Mouse (Mus musculus): Measurements from ENCODE around the gene Olfr641. TPM values are rescaled to one million over a fixed set of nuclear protein-coding genes. Genes with fewer than 3 reads are reported as not detected.

Olfr641 gene
- polyA plus RNA-seq, 1 experiment, result not detected

GRCm38 (mm10) chr7:104018953-104019352 lies 16.3 kb upstream of the Olfr641 start:
- TF ChIP-seq SRF (IDR thresholded peaks at IDR 0.05; ENCODE audit: control insufficient read depth, insufficient read length, low read depth), result no peak
- TF ChIP-seq USF1 (IDR thresholded peaks at IDR 0.05; ENCODE audit: low read depth), result no peak
- no peak for TF ChIP-seq MYOD1 (IDR thresholded peaks at IDR 0.05; ENCODE audit: control insufficient read depth in 1 of 3, insufficient read length in 2 of 3, low read depth in 2 of 3)
- no peak for TF ChIP-seq REST (IDR thresholded peaks at IDR 0.05; ENCODE audit: insufficient read depth, insufficient read length)
- no peak for TF ChIP-seq MYOG (IDR thresholded peaks at IDR 0.05; ENCODE audit: control insufficient read depth in 1 of 3, insufficient read depth in 1 of 3, insufficient read length in 2 of 3, low read depth in 2 of 3)
- no peak for TF ChIP-seq TCF12 (IDR thresholded peaks at IDR 0.05; ENCODE audit: insufficient read depth, poor library complexity, severe bottlenecking)
- no peak for TF ChIP-seq CEBPB (IDR thresholded peaks at IDR 0.05; ENCODE audit: insufficient read depth, poor library complexity, severe bottlenecking)
- TF ChIP-seq TCF3 (IDR thresholded peaks at IDR 0.05; ENCODE audit: insufficient read length, low read depth), result no peak
- TF ChIP-seq MAX (IDR thresholded peaks at IDR 0.05; ENCODE audit: low read depth), result no peak
- TF ChIP-seq E2F4 (IDR thresholded peaks at IDR 0.05; ENCODE audit: insufficient read depth), result no peak
- TF ChIP-seq POLR2AphosphoS2 (IDR thresholded peaks at IDR 0.05; ENCODE audit: insufficient read length, low read depth), result no peak
- TF ChIP-seq POLR2A (IDR thresholded peaks at IDR 0.05; ENCODE audit: insufficient read length, low read depth), result no peak
- Histone ChIP-seq H3K79me2 (ENCODE audit: control insufficient read depth, insufficient read depth) (no peaks in the 10 kb centered on the region), H3K27me3 (ENCODE audit: control insufficient read depth, insufficient read depth, insufficient read length) (no peaks in the 10 kb centered on the region), H3K36me3 (ENCODE audit: control insufficient read depth, insufficient read depth) (no peaks in the 10 kb centered on the region), H3ac (ENCODE audit: control insufficient read depth, insufficient read length) (no peak overlapping the region), H3K4me2 (ENCODE audit: low read depth) (no peak overlapping the region), H3K4me3 (no peak overlapping the region)

DNA sequence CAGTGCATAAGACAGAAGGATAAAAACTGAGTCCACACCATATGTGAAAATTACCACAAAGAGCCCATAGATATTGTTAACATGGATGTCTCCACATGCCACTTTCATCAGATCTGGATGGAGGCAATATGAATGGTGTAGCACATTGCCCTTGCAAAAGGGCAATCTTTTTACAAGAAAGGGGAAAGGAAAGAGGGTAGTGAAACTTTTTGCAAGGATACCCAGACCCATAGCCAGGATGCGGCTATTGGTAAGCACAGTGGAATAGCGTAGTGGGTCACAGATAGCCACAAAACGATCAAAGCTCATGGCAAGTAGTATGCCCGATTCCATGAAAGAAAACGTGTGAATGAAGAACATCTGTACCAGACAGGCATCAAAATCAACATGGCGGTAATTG lies 13.6 kb upstream of the Olfr641 start:
- Histone ChIP-seq H3K79me2 (ENCODE audit: control insufficient read depth, insufficient read depth) (no peaks in the 10 kb centered on the region), H3K27me3 (ENCODE audit: control insufficient read depth, insufficient read depth, insufficient read length) (no peaks in the 10 kb centered on the region), H3K4me3 (no peak overlapping the region), H3K36me3 (ENCODE audit: control insufficient read depth, insufficient read depth) (no peaks in the 10 kb centered on the region), H3K4me2 (ENCODE audit: low read depth) (no peak overlapping the region), H3ac (ENCODE audit: control insufficient read depth, insufficient read length) (no peak overlapping the region)
- TF ChIP-seq CEBPB (IDR thresholded peaks at IDR 0.05; ENCODE audit: insufficient read depth, poor library complexity, severe bottlenecking) (no peak), POLR2AphosphoS2 (IDR thresholded peaks at IDR 0.05; ENCODE audit: insufficient read length, low read depth) (no peak), TCF12 (IDR thresholded peaks at IDR 0.05; ENCODE audit: insufficient read depth, poor library complexity, severe bottlenecking) (no peak), E2F4 (IDR thresholded peaks at IDR 0.05; ENCODE audit: insufficient read depth) (no peak), SRF (IDR thresholded peaks at IDR 0.05; ENCODE audit: control insufficient read depth, insufficient read length, low read depth) (no peak), USF1 (IDR thresholded peaks at IDR 0.05; ENCODE audit: low read depth) (no peak), TCF3 (IDR thresholded peaks at IDR 0.05; ENCODE audit: insufficient read length, low read depth) (no peak), MYOD1 (IDR thresholded peaks at IDR 0.05; ENCODE audit: control insufficient read depth in 1 of 3, insufficient read length in 2 of 3, low read depth in 2 of 3) (no peak), MYOG (IDR thresholded peaks at IDR 0.05; ENCODE audit: control insufficient read depth in 1 of 3, insufficient read depth in 1 of 3, insufficient read length in 2 of 3, low read depth in 2 of 3) (no peak), REST (IDR thresholded peaks at IDR 0.05; ENCODE audit: insufficient read depth, insufficient read length) (no peak), MAX (IDR thresholded peaks at IDR 0.05; ENCODE audit: low read depth) (no peak), POLR2A (IDR thresholded peaks at IDR 0.05; ENCODE audit: insufficient read length, low read depth) (no peak)

DNA sequence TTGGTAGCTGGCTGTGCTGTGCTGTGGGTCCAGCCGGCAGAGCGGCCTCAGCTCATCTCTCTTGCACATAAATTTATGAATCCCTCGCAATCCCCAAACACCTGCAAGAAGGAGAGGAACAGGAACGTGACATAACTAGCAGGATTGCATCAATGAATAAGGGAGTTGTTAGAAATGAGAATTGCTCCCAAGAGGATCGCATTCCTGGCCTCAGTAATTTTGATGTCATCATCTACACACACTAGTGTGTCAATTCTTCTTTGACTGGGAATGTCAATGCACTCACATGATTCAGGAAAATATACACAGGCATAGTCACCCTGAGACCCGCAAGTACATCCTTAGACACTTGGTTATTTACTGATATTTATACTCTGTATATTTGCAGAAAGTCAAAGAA lies 9.8 kb upstream of the Olfr641 start, which contains the start of gene Olfr640:
Gene Olfr640, minus strand, starts transcription at position 101 of the 400 bp plus-strand sequence.
- TF ChIP-seq MYOG (IDR thresholded peaks at IDR 0.05; ENCODE audit: control insufficient read depth in 1 of 3, insufficient read depth in 1 of 3, insufficient read length in 2 of 3, low read depth in 2 of 3), result no peak
- no peak for TF ChIP-seq TCF12 (IDR thresholded peaks at IDR 0.05; ENCODE audit: insufficient read depth, poor library complexity, severe bottlenecking)
- TF ChIP-seq POLR2AphosphoS2 (IDR thresholded peaks at IDR 0.05; ENCODE audit: insufficient read length, low read depth), result no peak
- no peak for TF ChIP-seq MAX (IDR thresholded peaks at IDR 0.05; ENCODE audit: low read depth)
- no peak for TF ChIP-seq TCF3 (IDR thresholded peaks at IDR 0.05; ENCODE audit: insufficient read length, low read depth)
- TF ChIP-seq MYOD1 (IDR thresholded peaks at IDR 0.05; ENCODE audit: control insufficient read depth in 1 of 3, insufficient read length in 2 of 3, low read depth in 2 of 3), result no peak
- H3K27me3 ChIP-seq (ENCODE audit: control insufficient read depth, insufficient read depth, insufficient read length), result no peaks in the 10 kb centered on the region
- H3K4me3 ChIP-seq, result no peak within 1 kb of the TSS
- no peak within 1 kb of the TSS for H3ac ChIP-seq (ENCODE audit: control insufficient read depth, insufficient read length)
- no peaks in the 10 kb centered on the region for H3K36me3 ChIP-seq (ENCODE audit: control insufficient read depth, insufficient read depth)
- H3K79me2 ChIP-seq (ENCODE audit: control insufficient read depth, insufficient read depth), result no peaks in the 10 kb centered on the region
- H3K4me2 ChIP-seq (ENCODE audit: low read depth), result no peak within 1 kb of the TSS

DNA sequence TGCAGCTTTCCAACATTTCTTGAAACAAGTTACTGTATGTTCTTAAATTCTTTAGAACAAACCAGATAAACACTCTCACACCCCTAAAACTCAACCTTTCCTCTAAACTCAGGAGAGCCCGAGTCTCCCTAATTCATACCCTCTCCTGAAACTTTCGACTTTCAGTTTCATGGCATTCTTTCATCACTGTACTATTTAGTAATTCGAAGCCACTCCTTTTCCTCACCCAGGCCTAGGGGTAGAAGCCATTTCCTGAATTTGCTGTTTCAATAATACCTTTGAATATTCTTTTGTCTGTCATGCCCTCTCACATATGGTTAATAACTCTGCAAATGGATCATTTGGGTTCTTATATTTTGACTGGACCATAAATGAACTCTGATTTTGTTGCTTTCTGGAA lies 8.3 kb upstream of the Olfr641 start:
- Histone ChIP-seq H3K36me3 (ENCODE audit: control insufficient read depth, insufficient read depth) (no peaks in the 10 kb centered on the region), H3K4me2 (ENCODE audit: low read depth) (no peak overlapping the region), H3K4me3 (no peak overlapping the region), H3K79me2 (ENCODE audit: control insufficient read depth, insufficient read depth) (no peaks in the 10 kb centered on the region), H3K27me3 (ENCODE audit: control insufficient read depth, insufficient read depth, insufficient read length) (no peaks in the 10 kb centered on the region), H3ac (ENCODE audit: control insufficient read depth, insufficient read length) (no peak overlapping the region)
- no peak for TF ChIP-seq CEBPB (IDR thresholded peaks at IDR 0.05; ENCODE audit: insufficient read depth, poor library complexity, severe bottlenecking)
- TF ChIP-seq USF1 (IDR thresholded peaks at IDR 0.05; ENCODE audit: low read depth), result no peak
- no peak for TF ChIP-seq E2F4 (IDR thresholded peaks at IDR 0.05; ENCODE audit: insufficient read depth)
- no peak for TF ChIP-seq REST (IDR thresholded peaks at IDR 0.05; ENCODE audit: insufficient read depth, insufficient read length)
- TF ChIP-seq MYOG (IDR thresholded peaks at IDR 0.05; ENCODE audit: control insufficient read depth in 1 of 3, insufficient read depth in 1 of 3, insufficient read length in 2 of 3, low read depth in 2 of 3), result no peak
- TF ChIP-seq TCF12 (IDR thresholded peaks at IDR 0.05; ENCODE audit: insufficient read depth, poor library complexity, severe bottlenecking), result no peak
- no peak for TF ChIP-seq POLR2A (IDR thresholded peaks at IDR 0.05; ENCODE audit: insufficient read length, low read depth)
- no peak for TF ChIP-seq POLR2AphosphoS2 (IDR thresholded peaks at IDR 0.05; ENCODE audit: insufficient read length, low read depth)
- no peak for TF ChIP-seq MYOD1 (IDR thresholded peaks at IDR 0.05; ENCODE audit: control insufficient read depth in 1 of 3, insufficient read length in 2 of 3, low read depth in 2 of 3)
- no peak for TF ChIP-seq TCF3 (IDR thresholded peaks at IDR 0.05; ENCODE audit: insufficient read length, low read depth)
- no peak for TF ChIP-seq MAX (IDR thresholded peaks at IDR 0.05; ENCODE audit: low read depth)
- no peak for TF ChIP-seq SRF (IDR thresholded peaks at IDR 0.05; ENCODE audit: control insufficient read depth, insufficient read length, low read depth)

All from myocyte (in vitro differentiated cells).